Mouse (Mus musculus) CH12.LX (cell line): ENCODE data around the gene Ttc3.

Experiments
- CHD2 ChIP-seq: IDR thresholded peaks from 2 replicates; pipeline ENCODE4 v1.6.1; 2011; ENCODE audit warnings: low read length, improper control_type of control experiment
- CTCF ChIP-seq, 2 experiments: IDR thresholded peaks in 1 of 2; conservative IDR thresholded peaks in 1 of 2; 2 replicates each; pipeline ENCODE4 v1.5.1; 2011 to 2012; ENCODE audit warnings: low read depth in 2 of 2, low read length in 2 of 2, improper control_type of control experiment in 1 of 2, inconsistent platforms in 1 of 2, mild to moderate bottlenecking in 1 of 2, moderate library complexity in 1 of 2
- EP300 ChIP-seq: IDR thresholded peaks from 2 replicates; pipeline ENCODE4 v1.6.1; 2011; ENCODE audit warnings: low read length, improper control_type of control experiment
- POLR2A ChIP-seq: IDR thresholded peaks from 2 replicates; pipeline ENCODE4 v1.6.1; 2011; ENCODE audit warnings: low read depth, mild to moderate bottlenecking, improper control_type of control experiment, low read length
- TCF12 ChIP-seq: IDR thresholded peaks from 2 replicates; pipeline ENCODE4 v1.6.1; 2014; ENCODE audit warnings: low read depth, mild to moderate bottlenecking, inconsistent platforms, low read length, improper control_type of control experiment

- TF ChIP-seq CHD2 (no peak), CTCF (conservative IDR thresholded peaks at IDR 0.05 in 1 of 2, IDR thresholded peaks at IDR 0.05 in 1 of 2; ENCODE audit: low read depth in 2 of 2, low read length in 2 of 2) (no peak), TCF12 (no peak), EP300 (no peak), POLR2A (no peak)
These were observed 41.8 kb downstream of the Ttc3 start for GRCm38 (mm10) chr16:94412198-94412597.
